Mouse (Mus musculus) liver, embryonic 14.5 days (tissue): ENCODE results near the gene Sstr3. TPM values are rescaled to one million over a fixed set of nuclear protein-coding genes. Genes with fewer than 3 reads are reported as not detected.

Experiments used
- ATAC-seq: fragments of 200-750 bp; cut with Nextera tagmentation; 2 replicates; pipeline ENCODE4 v1.8.0; 2017; ENCODE audit warnings: moderate number of reproducible peaks, mild to moderate bottlenecking, moderate library complexity; ENCODE audit not compliant: insufficient read depth
- DNase-seq, 3 experiments: peaks; one replicate each; pipeline ENCODE4 v3.0.0-alpha.2; 2012 to 2013; ENCODE audit warnings: low read depth in 3 of 3, low spot score in 3 of 3
- H3K27ac ChIP-seq: fragments of 300-500 bp; sonication (generic); 2 replicates; pipeline ENCODE4 v1.5.1; 2014; ENCODE audit warnings: moderate library complexity, mild to moderate bottlenecking, control low read depth, inconsistent platforms
- H3K27me3 ChIP-seq: fragments of 300-500 bp; sonication (generic); 2 replicates; pipeline ENCODE4 v1.6.1; 2014; ENCODE audit warnings: mild to moderate bottlenecking, low read length, moderate library complexity; ENCODE audit not compliant: control insufficient read depth, insufficient read depth
- H3K36me3 ChIP-seq: fragments of 300-500 bp; sonication (generic); replicated peaks from 2 replicates; pipeline ENCODE4 v1.6.1; 2014; ENCODE audit warnings: low read depth; ENCODE audit not compliant: control insufficient read depth, insufficient read depth
- H3K4me1 ChIP-seq, 2 experiments: fragments of 200-500 bp in 1 of 2; fragments of 300-500 bp in 1 of 2; sonication (generic) in 1 of 2; replicated peaks; 2 replicates each; pipeline ENCODE4 v1.6.1; 2012 to 2014; ENCODE audit warnings: antibody characterized with exemption in 1 of 2, inconsistent platforms in 1 of 2, low read length in 1 of 2; ENCODE audit not compliant: control insufficient read depth in 2 of 2, insufficient read depth in 2 of 2
- H3K4me2 ChIP-seq: fragments of 300-500 bp; sonication (generic); 2 replicates; pipeline ENCODE4 v1.6.1; 2014; ENCODE audit warnings: low read depth, mild to moderate bottlenecking, control low read depth, moderate library complexity
- H3K4me3 ChIP-seq, 2 experiments: fragments of 200-500 bp in 1 of 2; fragments of 300-500 bp in 1 of 2; sonication (generic) in 1 of 2; 2 replicates each; pipeline ENCODE4 v1.5.1; 2012 to 2014; ENCODE audit warnings: low read depth in 2 of 2, low read length in 2 of 2, mild to moderate bottlenecking in 2 of 2, control low read depth in 1 of 2, inconsistent platforms in 1 of 2, moderate library complexity in 1 of 2; ENCODE audit not compliant: insufficient read depth in 1 of 2
- H3K9ac ChIP-seq: fragments of 300-500 bp; sonication (generic); replicated peaks from 2 replicates; pipeline ENCODE4 v1.6.1; 2014; ENCODE audit warnings: mild to moderate bottlenecking, control low read depth, moderate library complexity
- H3K9me3 ChIP-seq: fragments of 300-500 bp; sonication (generic); 2 replicates; pipeline ENCODE4 v1.6.1; 2016; ENCODE audit warnings: low read length, mixed read lengths; ENCODE audit not compliant: control insufficient read depth
- CTCF ChIP-seq: IDR thresholded peaks from 2 replicates; pipeline ENCODE4 v1.5.1; 2016; ENCODE audit warnings: antibody characterized with exemption, low read depth, control low read depth
- EP300 ChIP-seq: IDR thresholded peaks from 2 replicates; pipeline ENCODE4 v1.6.1; 2016; ENCODE audit warnings: antibody characterized with exemption, low read depth
- WGBS: fragments of 180-500 bp; shearing (Covaris S2); extraction: QIAGEN DNeasy Blood & Tissue Kit; methylation state at CpG from one replicate; pipeline ENCODE4 v1.1.7; 2014; ENCODE audit not compliant: insufficient replicate concordance; 5-methylcytosine and 5-hydroxymethylcytosine counted together
- polyA plus RNA-seq, 2 experiments: library from polyadenylated mRNA; depleted of rRNA in 1 of 2; stranded (reverse) in 1 of 2; unstranded in 1 of 2; fragments of >200 nt; fragmentation: Nextera tagmentation in 1 of 2; extraction: Ambion mirVana in 1 of 2; gene quantifications; 2 replicates each; pipeline versions ENCODE4 v1.2.1 to v1.2.3; 2012 to 2014

The Sstr3 gene
- polyA plus RNA-seq, 2 experiments: 0.01 to 0.03 TPM

GRCm38 (mm10) chr15:78570170-78570569 is 25.7 kb upstream of the Sstr3 start:
- Histone ChIP-seq H3K4me2 (peak overlapping the region; percentile 83), H3K9me3 (no peaks in the 10 kb centered on the region), H3K27ac (no peak overlapping the region), H3K36me3 (peaks cover 9% of the 10 kb centered on the region; the same call in 1 of the 2 replicates), H3K9ac (no peak overlapping the region; the same call in 1 of the 2 replicates), H3K4me3 (no peak overlapping the region), H3K4me1 (peaks cover 25 to 39% of the 10 kb centered on the region in 2 experiments), H3K27me3 (no peaks in the 10 kb centered on the region)
- WGBS: 74% methylated on average over 5 of the region's 5 CpGs
- ATAC-seq: no peak
- no peak for DNase-seq
- no peak for TF ChIP-seq CTCF
- no peak for TF ChIP-seq EP300

- Histone ChIP-seq H3K4me1 (peaks cover 35 to 51% of the 10 kb centered on the region in 2 experiments), H3K9me3 (no peaks in the 10 kb centered on the region), H3K36me3 (peaks cover 9% of the 10 kb centered on the region; the same call in 1 of the 2 replicates), H3K27me3 (no peaks in the 10 kb centered on the region), H3K27ac (no peak overlapping the region), H3K4me3 (no peak overlapping the region), H3K9ac (no peak overlapping the region), H3K4me2 (no peak overlapping the region)
- 68% methylated on average over 9 of the region's 9 CpGs for WGBS
- no peak for ATAC-seq
- no peak for DNase-seq
- TF ChIP-seq CTCF (no peak; the same call in 1 of the 2 replicates), EP300 (no peak)
These were observed 23.2 kb upstream of the Sstr3 start for GRCm38 (mm10) chr15:78567608-78568120.

- DNase-seq: peak in 2 of 3 experiments; percentile 28 to 47
- H3K27ac ChIP-seq: peak overlapping the region; percentile 45
- peaks cover 20 to 31% of the 10 kb centered on the region in 2 experiments for H3K4me1 ChIP-seq
- TF ChIP-seq EP300 (peak; percentile 71), CTCF (0 out of 2 replicates have a peak, but pooled peaks have one; percentile 15)
- WGBS: 37% methylated on average over 11 of the region's 11 CpGs
- ATAC-seq: peak; percentile 84
- no peaks in the 10 kb centered on the region for H3K27me3 ChIP-seq
- H3K36me3 ChIP-seq: peaks cover 9% of the 10 kb centered on the region; the same call in 1 of the 2 replicates
- H3K4me3 ChIP-seq: no peak overlapping the region
- H3K9ac ChIP-seq: peak overlapping the region; percentile 44
- H3K4me2 ChIP-seq: peak overlapping the region; percentile 45
- H3K9me3 ChIP-seq: no peaks in the 10 kb centered on the region
These were observed 20.4 kb upstream of the Sstr3 start for GRCm38 (mm10) chr15:78564764-78565435.

- no peak for TF ChIP-seq CTCF
- TF ChIP-seq EP300: no peak
- Histone ChIP-seq H3K36me3 (peaks cover 3% of the 10 kb centered on the region; the same call in 1 of the 2 replicates), H3K27me3 (no peaks in the 10 kb centered on the region), H3K9me3 (no peaks in the 10 kb centered on the region), H3K4me1 (peaks cover 20 to 31% of the 10 kb centered on the region in 2 experiments), H3K4me2 (peak overlapping the region; percentile 45), H3K27ac (peak overlapping the region; percentile 6; the same call in 1 of the 2 replicates), H3K4me3 (no peak overlapping the region), H3K9ac (no peak overlapping the region)
- peak; percentile 67 for ATAC-seq
- 21% methylated on average over 5 of the region's 5 CpGs for WGBS
- DNase-seq: peak in 1 of 3 experiments; percentile 33
These were observed 19.5 kb upstream of the Sstr3 start for GRCm38 (mm10) chr15:78563937-78564336.

GRCm38 (mm10) chr15:78563344-78563743 is 18.9 kb upstream of the Sstr3 start:
- Histone ChIP-seq H3K9ac (no peak overlapping the region), H3K4me2 (peak overlapping the region; percentile 45; the same call in 1 of the 2 replicates), H3K27me3 (no peaks in the 10 kb centered on the region), H3K4me1 (peaks cover 20 to 31% of the 10 kb centered on the region in 2 experiments), H3K27ac (no peak overlapping the region), H3K9me3 (no peaks in the 10 kb centered on the region), H3K4me3 (no peak overlapping the region), H3K36me3 (no peaks in the 10 kb centered on the region; the same call in 1 of the 2 replicates)
- no peak for ATAC-seq
- DNase-seq: no peak
- 88% methylated on average over 3 of the region's 3 CpGs for whole genome bisulfite sequencing
- TF ChIP-seq EP300 (no peak), CTCF (no peak)
